Mouse (Mus musculus) erythroblast, embryonic 14.5 days (primary cell): Measurements from ENCODE around the gene March9.

Experiments used
- GATA1 ChIP-seq: IDR thresholded peaks from 2 replicates; pipeline ENCODE4 v1.6.1; 2012; ENCODE audit warnings: low read length, inconsistent platforms, mixed read lengths
- TAL1 ChIP-seq: IDR thresholded peaks from 3 replicates; pipeline ENCODE4 v1.6.1; 2012; ENCODE audit warnings: low read length, inconsistent platforms, mixed read lengths

- TF ChIP-seq TAL1 (no peak), GATA1 (no peak)
Measured at GRCm38 (mm10) chr10:127078001-127078676, 18.2 kb upstream of the March9 start.
